11 mouse cellular contexts compared by ENCODE assay signal in genomic region chr12:75789451-75789850, GRCm38 (mm10). TPM values are rescaled to one million over a fixed set of nuclear protein-coding genes. Genes with fewer than 3 reads are reported as not detected.
DNase-seq lines count a peak whose midpoint lies in the region; ATAC-seq lines count a peak whose summit lies in the region.
"Had no signal": no experiment of that assay in that cellular context is flagged by ENCODE, and none has a peak within 500 bp of the region (broad histone marks: within the 10 kb centered on the region; RNA-seq: fewer than 3 reads in every experiment).

No protein-coding gene starts in this region.

- peak; percentile 66 for DNase-seq in cerebellum, adult 8-10 months
- peak; percentile 45 for DNase-seq in layer of hippocampus, adult 11-12 months (ENCODE audit: low spot score)
- peak; percentile 65 to 77 for DNase-seq in left cerebral cortex, postnatal 14 days (ENCODE audit: low spot score in 2 of 2)
- DNase-seq in kidney, adult 9 months: no peak
- DNase-seq in adipocyte (ENCODE audit: low spot score): no peak
- DNase-seq in urinary bladder, postnatal 36 days (ENCODE audit: low spot score in 2 of 2): no peak
- DNase-seq in liver: no peak
- DNase-seq: adrenal gland, adult 8-10 months; lung, adult 2 months; thymus, postnatal 36 days had no signal

- intact Hi-C loops in left cerebral cortex, postnatal 14 days (cut with DNase I): loop anchor here (5.0 to 10.0 kb wide), 5 partner anchors 128 to 1045 kb away; no protein-coding TSS in a partner anchor

- ATAC-seq in cerebellum, adult (ENCODE audit: insufficient number of reproducible peaks, low FRiP score, low TSS enrichment): peak; percentile 98

RNA-seq across cellular contexts. Expression of gene Syne2, which starts 28.5 kb away (rescaled TPM):
- total RNA-seq in left cerebral cortex, postnatal 14 days (2021): 10 to 100 TPM; 21.6 to 22.7 TPM

RNA-seq across cellular contexts. Expression of gene Sgpp1, which starts 53.9 kb away (rescaled TPM):
- 10 to 100 TPM; 31.7 to 32.6 TPM for total RNA-seq in left cerebral cortex, postnatal 14 days (2021)

Comparison
In these comparisons a context has a peak if more than half of its experiments do, and no peak if none do; other contexts are left out.
1. DNase-seq: peak in cerebellum, adult 8-10 months (single experiment), layer of hippocampus, adult 11-12 months (single experiment) and left cerebral cortex, postnatal 14 days (2 of 2); none in kidney, adult 9 months (single experiment), adipocyte (single experiment), urinary bladder, postnatal 36 days (0 of 2) and liver (single experiment).